Mouse (Mus musculus): ENCODE measurements around the gene Ppard. TPM values are rescaled to one million over a fixed set of nuclear protein-coding genes. Genes with fewer than 3 reads are reported as not detected.

Ppard gene
- polyA plus RNA-seq, 1 experiment from 2014 or later = 1.6 TPM

DNA sequence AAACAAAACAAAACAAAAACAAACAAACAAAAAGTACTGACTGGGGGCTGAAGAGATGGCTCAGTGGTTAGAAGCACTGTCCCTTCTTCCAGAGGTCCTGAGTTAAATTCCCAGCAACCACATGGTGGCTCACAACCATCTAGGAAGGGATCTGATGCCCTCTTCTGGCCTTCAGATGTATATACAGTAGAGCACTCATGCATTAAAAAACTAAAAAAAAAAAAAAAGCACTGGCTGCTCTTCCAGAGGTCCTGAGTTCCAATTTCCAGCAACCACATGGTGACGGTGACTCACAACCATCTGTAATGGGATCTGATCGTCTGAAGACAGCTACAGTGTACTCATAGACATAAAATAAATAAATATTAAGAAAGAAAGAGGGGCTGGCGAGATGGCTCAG, 78.3 kb downstream of the Ppard start:
- Histone ChIP-seq H3K4me3 (ENCODE audit: low read depth, low read length) (no peak overlapping the region), H3K4me1 (ENCODE audit: control insufficient read depth, insufficient read depth, low read length) (peaks cover 19% of the 10 kb centered on the region), H3K27ac (ENCODE audit: low read length) (no peak overlapping the region), H3K27me3 (ENCODE audit: control insufficient read depth, insufficient read depth, low read depth, low read length) (no peaks in the 10 kb centered on the region), H3K36me3 (ENCODE audit: control insufficient read depth, insufficient read depth, low read length) (no peaks in the 10 kb centered on the region), H3K4me2 (ENCODE audit: low read length) (no peak overlapping the region), H3K9me3 (replicated peaks; ENCODE audit: control insufficient read depth, low read length, poor library complexity, severe bottlenecking) (no peaks in the 10 kb centered on the region), H3K9ac (ENCODE audit: low read depth, low read length) (no peak overlapping the region)
- no peak for ATAC-seq
- 75% methylated on average over 3 of the region's 3 CpGs for WGBS

DNA sequence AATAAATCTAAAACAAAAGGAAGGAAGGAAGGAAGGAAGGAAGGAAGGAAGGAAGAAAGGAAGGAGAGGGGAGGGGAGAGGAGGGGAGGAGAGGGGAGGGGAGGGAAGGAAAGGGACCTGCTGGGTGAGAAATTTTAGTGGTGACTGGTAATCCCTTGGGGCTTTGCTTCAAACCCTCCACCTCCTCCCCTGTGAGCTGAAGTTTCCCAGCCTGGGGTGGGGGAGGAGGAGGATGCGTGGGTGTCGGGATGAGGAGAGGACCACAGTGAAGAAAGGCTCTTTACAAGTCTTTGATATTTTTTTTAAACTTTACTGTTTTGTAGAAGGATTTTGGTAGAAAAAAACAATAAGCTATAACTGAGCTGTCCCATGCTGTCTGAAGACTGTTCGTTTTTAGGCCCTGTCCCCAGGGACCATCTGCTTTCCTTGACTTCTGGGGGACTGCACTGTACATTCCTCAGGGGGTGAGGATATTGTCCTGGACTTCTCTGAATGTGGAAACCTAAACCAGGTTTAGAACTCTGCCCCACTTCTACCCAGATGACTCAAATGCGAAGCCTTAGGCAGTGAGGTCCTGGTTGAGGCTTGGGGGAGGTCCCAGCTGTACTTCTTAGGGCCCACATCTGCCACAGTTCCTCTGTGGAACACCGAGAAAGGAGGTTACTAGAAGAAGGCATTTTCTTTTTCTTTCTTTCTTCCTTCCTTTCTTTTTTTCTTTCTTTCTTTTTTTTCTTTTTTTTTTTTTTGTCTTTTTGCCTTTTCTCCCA, 79.0 kb downstream of the Ppard start:
- peaks cover 19% of the 10 kb centered on the region for H3K4me1 ChIP-seq (ENCODE audit: control insufficient read depth, insufficient read depth, low read length)
- H3K27me3 ChIP-seq (ENCODE audit: control insufficient read depth, insufficient read depth, low read depth, low read length) = no peaks in the 10 kb centered on the region
- H3K4me3 ChIP-seq (ENCODE audit: low read depth, low read length) = no peak overlapping the region
- 83% methylated on average over 5 of the region's 5 CpGs for WGBS
- no peak overlapping the region for H3K9ac ChIP-seq (ENCODE audit: low read depth, low read length)
- no peaks in the 10 kb centered on the region for H3K36me3 ChIP-seq (ENCODE audit: control insufficient read depth, insufficient read depth, low read length)
- ATAC-seq = no peak
- no peaks in the 10 kb centered on the region for H3K9me3 ChIP-seq (replicated peaks; ENCODE audit: control insufficient read depth, low read length, poor library complexity, severe bottlenecking)
- no peak overlapping the region for H3K27ac ChIP-seq (ENCODE audit: low read length)
- no peak overlapping the region for H3K4me2 ChIP-seq (ENCODE audit: low read length)

DNA sequence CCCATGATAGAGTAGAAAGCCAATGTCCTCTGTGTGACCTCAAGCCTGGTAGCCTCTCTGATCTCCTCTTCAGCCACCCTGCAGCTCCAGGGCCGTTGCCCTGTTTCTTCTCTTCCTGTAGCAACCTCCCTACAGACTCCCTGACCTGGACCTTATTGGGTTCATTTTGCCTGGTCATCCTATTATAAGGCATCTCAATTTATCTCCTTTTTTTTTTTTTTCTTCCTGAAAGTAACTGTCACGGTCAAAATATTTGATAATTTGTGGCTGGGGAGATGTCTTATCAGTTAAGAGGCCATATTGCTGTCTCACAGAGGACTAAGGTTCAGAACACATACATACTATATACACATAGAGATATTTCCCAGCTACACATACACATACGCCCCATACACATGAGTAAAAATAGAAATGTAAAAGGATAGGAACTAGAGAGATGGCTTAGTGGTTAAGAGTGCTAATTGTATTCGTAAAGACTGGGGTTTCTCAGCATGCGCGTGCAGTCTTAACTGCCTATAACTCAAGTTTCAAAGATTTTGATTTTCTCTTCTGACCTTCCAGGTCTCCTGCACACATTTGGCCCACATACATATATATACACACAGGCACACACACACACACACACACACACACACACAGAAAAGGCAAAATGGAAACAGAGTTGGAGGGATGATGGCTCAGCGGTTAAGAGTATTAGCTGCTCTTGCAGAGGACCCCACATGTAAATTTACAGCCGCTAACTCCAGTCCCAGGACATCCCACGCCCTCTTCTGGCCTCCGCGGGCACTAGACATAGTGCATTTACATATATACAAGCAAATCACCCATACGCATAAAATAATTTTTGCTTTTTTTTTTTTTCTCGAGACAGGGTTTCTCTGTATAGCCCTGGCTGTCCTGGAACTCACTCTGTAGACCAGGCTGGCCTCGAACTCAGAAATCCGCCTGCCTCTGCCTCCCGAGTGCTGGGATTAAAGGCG, 80.0 kb downstream of the Ppard start:
- ATAC-seq = peak; percentile 18
- WGBS = 25% methylated on average over 16 of the region's 17 CpGs
- H3K36me3 ChIP-seq (ENCODE audit: control insufficient read depth, insufficient read depth, low read length) = no peaks in the 10 kb centered on the region
- H3K9ac ChIP-seq (ENCODE audit: low read depth, low read length) = 0 out of 2 replicates have a peak overlapping the region, but pooled peaks have one; percentile 7
- H3K27me3 ChIP-seq (ENCODE audit: control insufficient read depth, insufficient read depth, low read depth, low read length) = no peaks in the 10 kb centered on the region
- peak overlapping the region; percentile 41; the same call in 1 of the 2 replicates for H3K27ac ChIP-seq (ENCODE audit: low read length)
- no peaks in the 10 kb centered on the region for H3K9me3 ChIP-seq (replicated peaks; ENCODE audit: control insufficient read depth, low read length, poor library complexity, severe bottlenecking)
- peak overlapping the region; percentile 52 for H3K4me2 ChIP-seq (ENCODE audit: low read length)
- H3K4me3 ChIP-seq (ENCODE audit: low read depth, low read length) = peak overlapping the region; percentile 78
- peaks cover 19% of the 10 kb centered on the region for H3K4me1 ChIP-seq (ENCODE audit: control insufficient read depth, insufficient read depth, low read length)

- under 1% methylated on average over 45 of the region's 69 CpGs for WGBS
- H3K4me1 ChIP-seq (ENCODE audit: control insufficient read depth, insufficient read depth, low read length) = peaks cover 18% of the 10 kb centered on the region
- no peaks in the 10 kb centered on the region for H3K27me3 ChIP-seq (ENCODE audit: control insufficient read depth, insufficient read depth, low read depth, low read length)
Observed at GRCm38 (mm10) chr17:28313212-28313879, 80.8 kb downstream of the Ppard start, which contains the start of gene Fance. TSS of gene Fance (plus strand) at chr17:28313519.

GRCm38 (mm10) chr17:28313880-28314225, 81.4 kb downstream of the Ppard start:
- 2% methylated on average over 11 of the region's 11 CpGs for WGBS
- Histone ChIP-seq H3K4me1 (ENCODE audit: control insufficient read depth, insufficient read depth, low read length) (peaks cover 14% of the 10 kb centered on the region), H3K9me3 (replicated peaks; ENCODE audit: control insufficient read depth, low read length, poor library complexity, severe bottlenecking) (no peaks in the 10 kb centered on the region), H3K36me3 (ENCODE audit: control insufficient read depth, insufficient read depth, low read length) (peaks cover 6% of the 10 kb centered on the region; the same call in 1 of the 2 replicates), H3K4me3 (ENCODE audit: low read depth, low read length) (peak overlapping the region; percentile 78), H3K4me2 (ENCODE audit: low read length) (peak overlapping the region; percentile 65), H3K27ac (ENCODE audit: low read length) (peak overlapping the region; percentile 87), H3K9ac (ENCODE audit: low read depth, low read length) (peak overlapping the region; percentile 87), H3K27me3 (ENCODE audit: control insufficient read depth, insufficient read depth, low read depth, low read length) (no peaks in the 10 kb centered on the region)
- ATAC-seq = peak; percentile 62; the same call in 1 of the 2 replicates

More at GRCm38 (mm10) chr17:28313212-28313879, 80.8 kb downstream of the Ppard start, which contains the start of gene Fance:
- peak within 1 kb of the TSS; percentile 87 for H3K9ac ChIP-seq (ENCODE audit: low read depth, low read length)
- peak; percentile 98 for ATAC-seq
- peak within 1 kb of the TSS; percentile 87 for H3K27ac ChIP-seq (ENCODE audit: low read length)
- no peaks in the 10 kb centered on the region for H3K9me3 ChIP-seq (replicated peaks; ENCODE audit: control insufficient read depth, low read length, poor library complexity, severe bottlenecking)
- H3K4me2 ChIP-seq (ENCODE audit: low read length) = peak within 1 kb of the TSS; percentile 65
- peaks cover 5% of the 10 kb centered on the region; the same call in 1 of the 2 replicates for H3K36me3 ChIP-seq (ENCODE audit: control insufficient read depth, insufficient read depth, low read length)
- peak within 1 kb of the TSS; percentile 78 for H3K4me3 ChIP-seq (ENCODE audit: low read depth, low read length)

- peaks cover 6% of the 10 kb centered on the region; the same call in 1 of the 2 replicates for H3K36me3 ChIP-seq (ENCODE audit: control insufficient read depth, insufficient read depth, low read length)
- no peak overlapping the region for H3K4me3 ChIP-seq (ENCODE audit: low read depth, low read length)
- no peak overlapping the region for H3K4me2 ChIP-seq (ENCODE audit: low read length)
- WGBS = 86% methylated on average over 20 of the region's 20 CpGs
- ATAC-seq = no peak
- 0 out of 2 replicates have a peak overlapping the region, but pooled peaks have one; percentile 14 for H3K9ac ChIP-seq (ENCODE audit: low read depth, low read length)
- peaks cover 14% of the 10 kb centered on the region for H3K4me1 ChIP-seq (ENCODE audit: control insufficient read depth, insufficient read depth, low read length)
- no peaks in the 10 kb centered on the region for H3K9me3 ChIP-seq (replicated peaks; ENCODE audit: control insufficient read depth, low read length, poor library complexity, severe bottlenecking)
- no peak overlapping the region for H3K27ac ChIP-seq (ENCODE audit: low read length)
- no peaks in the 10 kb centered on the region for H3K27me3 ChIP-seq (ENCODE audit: control insufficient read depth, insufficient read depth, low read depth, low read length)
Observed at GRCm38 (mm10) chr17:28315611-28316160, 83.2 kb downstream of the Ppard start.

GRCm38 (mm10) chr17:28316476-28316875, 84.0 kb downstream of the Ppard start:
- H3K9ac ChIP-seq (ENCODE audit: low read depth, low read length) = no peak overlapping the region
- peaks cover 14% of the 10 kb centered on the region for H3K4me1 ChIP-seq (ENCODE audit: control insufficient read depth, insufficient read depth, low read length)
- H3K36me3 ChIP-seq (ENCODE audit: control insufficient read depth, insufficient read depth, low read length) = peaks cover 6% of the 10 kb centered on the region; the same call in 1 of the 2 replicates
- no peak overlapping the region for H3K4me2 ChIP-seq (ENCODE audit: low read length)
- WGBS = 89% methylated on average over 9 of the region's 9 CpGs
- ATAC-seq = no peak
- no peaks in the 10 kb centered on the region for H3K9me3 ChIP-seq (replicated peaks; ENCODE audit: control insufficient read depth, low read length, poor library complexity, severe bottlenecking)
- no peak overlapping the region for H3K27ac ChIP-seq (ENCODE audit: low read length)
- no peak overlapping the region for H3K4me3 ChIP-seq (ENCODE audit: low read depth, low read length)
- no peaks in the 10 kb centered on the region for H3K27me3 ChIP-seq (ENCODE audit: control insufficient read depth, insufficient read depth, low read depth, low read length)

GRCm38 (mm10) chr17:28317091-28317490, 84.6 kb downstream of the Ppard start:
- H3K36me3 ChIP-seq (ENCODE audit: control insufficient read depth, insufficient read depth, low read length) = peaks cover 6% of the 10 kb centered on the region; the same call in 1 of the 2 replicates
- H3K9ac ChIP-seq (ENCODE audit: low read depth, low read length) = no peak overlapping the region
- WGBS = 61% methylated on average over 8 of the region's 8 CpGs
- H3K27me3 ChIP-seq (ENCODE audit: control insufficient read depth, insufficient read depth, low read depth, low read length) = no peaks in the 10 kb centered on the region
- no peak overlapping the region for H3K4me2 ChIP-seq (ENCODE audit: low read length)
- ATAC-seq = no peak
- H3K27ac ChIP-seq (ENCODE audit: low read length) = no peak overlapping the region
- no peaks in the 10 kb centered on the region for H3K9me3 ChIP-seq (replicated peaks; ENCODE audit: control insufficient read depth, low read length, poor library complexity, severe bottlenecking)
- no peak overlapping the region for H3K4me3 ChIP-seq (ENCODE audit: low read depth, low read length)
- H3K4me1 ChIP-seq (ENCODE audit: control insufficient read depth, insufficient read depth, low read length) = peaks cover 14% of the 10 kb centered on the region
